Mouse (Mus musculus): ENCODE measurements around the gene Wfdc17.
A peak's percentile ranks its signal among the peaks of the same experiment; 100 is the strongest.

Gene Wfdc17

DNA sequence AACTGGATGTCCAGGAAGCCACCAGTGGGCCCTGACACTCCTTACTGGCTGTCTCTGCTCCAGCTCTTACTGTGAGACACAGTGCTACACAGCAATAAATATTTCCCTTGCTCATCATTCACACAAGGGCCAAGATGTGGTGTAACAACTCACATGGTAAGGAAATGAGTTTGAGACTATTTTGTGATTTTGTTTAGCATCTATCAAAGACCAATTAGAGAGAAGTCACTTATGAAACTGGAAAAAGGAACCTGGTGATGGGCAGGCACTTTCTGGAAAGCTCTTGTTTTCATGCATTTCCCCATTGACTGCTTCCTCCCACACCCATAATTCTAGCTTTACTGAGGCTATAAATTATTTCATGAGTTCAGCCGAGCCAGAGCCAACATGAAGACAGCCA, at the start of gene Wfdc17:
Wfdc17 (plus strand) TSS at position 287 of the 400 bp plus-strand sequence.
- no peak for DNase-seq

GRCm38 (mm10) chr11:83654606-83655005, 49.2 kb upstream of the Wfdc17 start:
- DNase-seq: no peak

DNA sequence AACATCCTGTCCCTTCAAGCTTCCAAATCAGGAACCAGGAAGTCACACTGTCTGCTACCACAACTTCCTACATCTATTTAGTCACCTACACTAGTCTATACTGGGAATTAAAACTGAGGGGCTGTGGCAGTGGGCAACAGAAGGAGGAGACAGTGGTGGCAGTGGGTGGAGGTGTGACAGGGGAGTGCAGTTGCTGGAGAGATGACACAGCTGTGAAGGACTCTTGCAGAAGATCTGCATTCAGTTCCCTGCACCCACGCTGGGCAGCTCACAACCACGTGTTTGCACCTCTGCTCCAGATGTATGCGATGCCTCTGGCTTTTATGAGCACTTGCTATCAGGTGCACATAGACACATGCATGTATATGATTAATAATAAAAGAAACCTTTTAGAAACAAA, 46.3 kb upstream of the Wfdc17 start:
- no peak for DNase-seq

DNA sequence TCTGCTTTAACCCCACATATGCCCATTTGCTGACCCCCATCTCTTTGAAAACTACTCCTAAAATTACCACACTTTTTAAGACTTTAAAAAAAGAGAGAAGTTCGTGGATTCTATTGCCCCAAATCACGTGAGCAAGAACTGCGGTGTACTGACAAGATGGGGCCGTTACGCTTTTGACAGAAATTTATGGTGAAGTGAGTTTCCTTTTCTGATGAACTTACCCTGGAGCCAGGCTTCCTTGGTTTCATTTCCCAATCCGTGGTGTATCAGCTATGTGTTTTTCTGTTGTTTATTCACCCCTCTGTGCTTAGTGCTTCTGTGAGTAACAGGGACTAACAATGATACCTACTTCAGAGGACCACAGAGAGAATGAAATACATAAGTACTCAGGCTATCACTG, 45.0 kb upstream of the Wfdc17 start:
- no peak for DNase-seq

GRCm38 (mm10) chr11:83662204-83662603, 41.6 kb upstream of the Wfdc17 start, which contains the start of gene Ccl4:
Gene Ccl4 (plus strand): TSS chr11:83662584.
- no peak for DNase-seq

GRCm38 (mm10) chr11:83663532-83663931, 40.3 kb upstream of the Wfdc17 start:
- DNase-seq: no peak

- DNase-seq: no peak
These were observed 32.0 kb upstream of the Wfdc17 start for GRCm38 (mm10) chr11:83671743-83672142.

GRCm38 (mm10) chr11:83675665-83676064, 28.1 kb upstream of the Wfdc17 start:
- no peak for DNase-seq

- DNase-seq: no peak
These were observed 13.9 kb upstream of the Wfdc17 start for GRCm38 (mm10) chr11:83689918-83690317.

DNA sequence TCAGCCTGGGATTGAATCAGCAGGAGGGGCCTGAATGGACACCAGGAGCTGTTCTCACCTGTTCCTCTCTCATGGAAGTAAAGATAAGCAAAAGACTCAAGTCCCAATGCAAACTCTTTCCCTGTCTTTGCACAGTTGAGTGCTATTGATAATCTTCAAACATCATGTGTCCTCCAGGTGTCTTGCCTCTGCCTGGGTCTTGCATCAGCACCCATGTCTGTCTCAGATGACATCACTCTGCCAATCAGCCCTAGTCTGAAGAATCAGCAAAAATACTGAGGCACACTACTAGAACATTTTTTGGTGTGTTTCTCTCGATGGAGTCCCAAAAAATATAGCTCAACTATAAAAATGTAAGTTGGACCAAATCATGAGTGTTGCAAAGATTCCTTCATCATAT, 11.8 kb upstream of the Wfdc17 start:
- no peak for DNase-seq

GRCm38 (mm10) chr11:83708715-83709114, 4.9 kb downstream of the Wfdc17 start, which contains the start of gene Wfdc18:
Gene Wfdc18 (plus strand): TSS chr11:83709015.
- no peak for DNase-seq

DNA sequence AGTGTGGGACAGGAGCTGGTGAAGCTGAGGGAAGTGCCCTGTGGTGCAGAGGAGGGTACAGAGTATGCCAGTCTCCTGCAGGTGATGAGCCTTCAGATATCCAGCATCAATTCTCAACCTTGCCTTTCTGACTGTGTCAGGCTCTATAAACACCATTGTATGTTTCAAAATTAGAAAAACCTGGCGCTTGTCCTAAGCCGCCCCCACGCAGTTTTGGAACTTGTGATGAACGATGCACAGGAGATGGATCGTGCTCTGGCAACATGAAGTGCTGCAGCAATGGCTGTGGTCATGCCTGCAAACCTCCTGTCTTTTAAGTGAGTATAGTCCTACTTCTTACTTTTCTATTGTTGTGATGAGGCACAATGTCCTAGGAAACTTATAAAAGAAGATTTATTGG, 5.9 kb downstream of the Wfdc17 start:
- no peak for DNase-seq

- no peak for DNase-seq
These were observed 8.9 kb downstream of the Wfdc17 start for GRCm38 (mm10) chr11:83712671-83713070.

- DNase-seq: no peak
These were observed 10.1 kb downstream of the Wfdc17 start for GRCm38 (mm10) chr11:83713925-83714324.

DNA sequence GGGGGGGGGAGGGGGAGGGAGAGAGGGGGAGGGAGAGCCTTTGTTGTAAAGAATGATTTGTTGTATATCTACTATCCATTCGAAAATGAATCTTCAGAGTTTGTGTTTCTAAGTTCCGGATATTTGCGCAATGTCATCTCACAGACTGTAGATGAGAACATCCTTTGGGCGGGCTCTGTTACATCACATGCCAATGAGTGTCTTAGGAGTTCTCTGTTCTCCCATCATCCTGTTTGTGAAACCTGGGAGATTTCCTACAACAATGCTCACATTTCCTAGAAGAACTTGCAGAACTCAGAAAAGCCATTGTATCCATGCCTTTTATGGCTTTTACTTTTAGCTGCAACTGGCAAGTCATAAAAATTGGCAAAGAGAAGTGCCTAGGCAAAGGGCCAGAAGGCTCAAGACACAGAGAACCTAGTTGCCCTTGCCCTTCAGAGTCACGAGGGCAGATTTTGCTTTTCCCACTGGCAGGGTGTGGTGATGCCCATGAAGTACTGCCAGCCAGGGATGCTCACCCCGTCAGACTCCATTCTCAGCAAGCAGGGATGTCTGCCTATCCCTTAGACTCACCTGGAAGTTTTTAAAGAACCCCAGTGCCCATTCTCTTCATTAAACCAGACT, 13.4 kb downstream of the Wfdc17 start:
- DNase-seq: no peak

DNA sequence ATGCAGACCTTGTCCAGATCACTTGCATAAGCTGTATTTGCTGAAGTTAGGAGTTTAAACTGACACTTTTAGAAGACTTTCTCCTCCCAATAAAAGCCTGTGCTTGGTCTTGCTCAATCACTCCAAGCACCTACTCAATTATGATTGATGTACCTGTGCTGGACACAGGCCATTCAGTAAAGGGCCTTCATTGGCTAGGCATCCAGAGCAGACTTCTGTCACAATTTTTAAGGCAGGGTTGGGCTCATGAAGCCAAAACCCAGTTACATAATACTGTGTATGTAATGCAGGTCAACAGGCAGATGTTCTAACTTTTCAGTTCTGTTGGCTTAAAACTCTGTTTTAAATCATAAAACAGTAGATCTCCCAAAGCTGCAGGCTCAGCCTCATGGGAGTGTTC, 17.0 kb downstream of the Wfdc17 start:
- DNase-seq: no peak

DNA sequence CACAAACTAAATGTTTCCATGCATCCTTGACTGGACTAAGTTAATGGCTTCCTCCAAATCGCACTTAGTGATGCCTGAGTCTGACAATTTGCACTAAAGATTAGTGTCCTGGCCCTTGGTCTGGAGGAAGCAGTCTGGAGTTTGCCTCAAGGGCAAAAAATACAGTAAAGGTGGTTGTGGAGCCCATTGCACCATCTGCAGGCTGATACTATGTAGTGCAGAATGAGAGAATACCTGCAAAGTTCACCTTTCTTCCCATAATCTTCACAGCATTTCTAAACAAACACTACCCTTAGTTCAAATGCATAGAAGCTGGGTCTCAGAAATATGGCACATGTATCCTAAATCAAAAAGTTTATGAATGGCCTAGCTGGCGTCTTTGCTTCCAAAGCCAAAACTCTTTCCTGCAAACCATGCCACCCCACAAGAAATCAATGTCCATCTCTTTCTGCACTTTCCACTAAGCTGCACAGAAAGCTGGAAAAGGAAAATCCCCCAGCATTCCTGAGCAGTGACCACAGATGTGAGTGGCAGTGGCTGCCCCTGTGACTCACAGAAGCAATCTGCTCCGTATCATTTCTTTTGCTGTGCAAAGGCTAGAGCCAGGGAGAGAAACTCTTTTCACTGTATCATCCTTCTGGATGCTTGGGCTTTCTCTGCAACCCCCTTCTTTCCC, 25.1 kb downstream of the Wfdc17 start:
- no peak for DNase-seq

DNA sequence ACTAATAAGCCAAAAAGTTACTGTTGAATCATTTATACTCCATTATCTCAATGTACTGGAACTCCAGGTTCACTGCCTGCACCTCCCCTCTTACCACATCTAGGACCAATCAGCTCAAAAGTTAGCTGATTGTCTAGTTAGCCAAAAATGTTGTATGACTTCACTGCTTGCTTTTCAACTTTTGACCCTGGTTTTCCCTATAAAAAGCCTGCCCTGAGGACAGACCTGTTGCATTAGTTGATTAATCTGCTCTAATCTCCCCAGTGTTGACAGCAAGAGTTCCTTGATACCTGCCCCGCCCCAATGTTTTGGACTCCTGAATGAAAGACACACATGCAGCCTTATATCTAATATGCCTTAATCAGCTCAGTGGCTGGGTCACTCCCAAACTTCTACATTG, 27.3 kb downstream of the Wfdc17 start:
- DNase-seq: no peak

GRCm38 (mm10) chr11:83733071-83733640, 29.4 kb downstream of the Wfdc17 start:
- no peak for DNase-seq

- DNase-seq: no peak
These were observed 30.4 kb downstream of the Wfdc17 start for GRCm38 (mm10) chr11:83734215-83734614.

GRCm38 (mm10) chr11:83735881-83736280, 32.1 kb downstream of the Wfdc17 start:
- DNase-seq: no peak

DNA sequence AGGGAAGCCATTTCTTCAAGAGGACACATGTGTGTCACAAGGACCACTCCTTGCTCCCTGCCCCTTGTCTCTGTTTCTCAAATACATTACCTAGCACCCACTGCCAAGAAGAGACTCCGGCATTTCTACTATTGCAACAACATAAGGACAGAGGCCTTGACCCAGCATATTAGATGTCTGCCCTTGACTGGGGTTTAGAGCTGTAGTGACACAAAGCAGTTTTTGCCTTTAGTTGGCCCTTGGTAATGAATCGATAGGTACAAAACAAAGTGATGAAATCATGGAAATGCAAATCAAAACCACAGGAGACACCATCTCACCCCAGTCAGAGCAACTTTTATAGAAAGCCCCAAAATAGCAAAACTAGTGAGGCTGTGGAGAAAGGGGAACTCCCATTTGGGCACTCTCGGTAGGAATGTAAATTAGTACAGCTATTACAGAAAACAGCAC, 33.3 kb downstream of the Wfdc17 start:
- no peak for DNase-seq

GRCm38 (mm10) chr11:83739241-83739640, 35.5 kb downstream of the Wfdc17 start:
- DNase-seq: peak; percentile 84

GRCm38 (mm10) chr11:83740443-83740991, 36.7 kb downstream of the Wfdc17 start:
- no peak for DNase-seq

Measured in lung, postnatal 14 days (tissue).